Mouse (Mus musculus): Measurements from ENCODE around the gene Ptprm.

Ptprm gene

GRCm38 (mm10) chr17:67277124-67277910, 76.9 kb downstream of the Ptprm start:
- no peak for DNase-seq

GRCm38 (mm10) chr17:67274531-67275094, 79.6 kb downstream of the Ptprm start:
- peak; percentile 88 to 93 for DNase-seq

GRCm38 (mm10) chr17:67272928-67273327, 81.3 kb downstream of the Ptprm start:
- DNase-seq: peak in 1 of 2 experiments; percentile 21

- no peak for DNase-seq
Measured at GRCm38 (mm10) chr17:67268475-67269080, 85.7 kb downstream of the Ptprm start.

GRCm38 (mm10) chr17:67266270-67266669, 88.0 kb downstream of the Ptprm start:
- peak in 1 of 2 experiments; percentile 57 for DNase-seq

GRCm38 (mm10) chr17:67265520-67265919, 88.7 kb downstream of the Ptprm start:
- DNase-seq: no peak

- no peak for DNase-seq
Measured at GRCm38 (mm10) chr17:67264716-67265115, 89.5 kb downstream of the Ptprm start.

GRCm38 (mm10) chr17:67263024-67263423, 91.2 kb downstream of the Ptprm start:
- no peak for DNase-seq

- DNase-seq: no peak
Measured at GRCm38 (mm10) chr17:67260016-67260415, 94.2 kb downstream of the Ptprm start.

GRCm38 (mm10) chr17:67257780-67258179, 96.5 kb downstream of the Ptprm start:
- no peak for DNase-seq

- DNase-seq: no peak
Measured at GRCm38 (mm10) chr17:67256171-67256570, 98.1 kb downstream of the Ptprm start.

- no peak for DNase-seq
Measured at GRCm38 (mm10) chr17:67253445-67253844, 100.8 kb downstream of the Ptprm start.

GRCm38 (mm10) chr17:67252992-67253391, 101.3 kb downstream of the Ptprm start:
- no peak for DNase-seq

GRCm38 (mm10) chr17:67245273-67245875, 108.9 kb downstream of the Ptprm start:
- DNase-seq: no peak

GRCm38 (mm10) chr17:67242774-67243495, 111.3 kb downstream of the Ptprm start:
- no peak for DNase-seq

- no peak for DNase-seq
Measured at GRCm38 (mm10) chr17:67241951-67242773, 112.1 kb downstream of the Ptprm start.

- no peak for DNase-seq
Measured at GRCm38 (mm10) chr17:67238866-67239265, 115.4 kb downstream of the Ptprm start.

GRCm38 (mm10) chr17:67237407-67237806, 116.8 kb downstream of the Ptprm start:
- DNase-seq: no peak

GRCm38 (mm10) chr17:67233063-67233462, 121.2 kb downstream of the Ptprm start:
- DNase-seq: no peak

GRCm38 (mm10) chr17:67226991-67227390, 127.3 kb downstream of the Ptprm start:
- DNase-seq: no peak

GRCm38 (mm10) chr17:67215326-67215725, 138.9 kb downstream of the Ptprm start:
- DNase-seq: no peak

- DNase-seq: no peak
Measured at GRCm38 (mm10) chr17:67213711-67214110, 140.5 kb downstream of the Ptprm start.

All from cerebellum, postnatal 10 days (tissue).